Comparison of ENCODE assay signal across 24 mouse cellular contexts in genomic region chr5:111644142-111644541, GRCm38 (mm10).
DNase-seq lines count a peak whose midpoint lies in the region; ATAC-seq lines count a peak whose summit lies in the region.
"Had no signal": no experiment of that assay in that cellular context is flagged by ENCODE, and none has a peak within 500 bp of the region (broad histone marks: within the 10 kb centered on the region; RNA-seq: fewer than 3 reads in every experiment).

No protein-coding gene starts in this region.

- no peak overlapping the region for H3K9ac ChIP-seq in lung, embryonic 15.5 days
- no peak overlapping the region for H3K9ac ChIP-seq in forebrain, embryonic 15.5 days (replicated peaks)
- H3K9ac ChIP-seq: heart, embryonic 13.5 days; hindbrain, embryonic 12.5 days; neural tube, embryonic 13.5 days had no signal

- no peak overlapping the region for H3K4me3 ChIP-seq in lung, embryonic 15.5 days
- H3K4me3 ChIP-seq in embryonic facial prominence, embryonic 10.5 days = no peak overlapping the region
- no peak overlapping the region for H3K4me3 ChIP-seq in forebrain, embryonic 15.5 days
- H3K4me3 ChIP-seq: heart, adult 2 months; heart, embryonic 13.5 days; hindbrain, embryonic 12.5 days; myocyte; neural tube, embryonic 13.5 days had no signal

- WGBS in lung, embryonic 15.5 days = 80% methylated on average over 2 of the region's 2 CpGs
- WGBS in embryonic facial prominence, embryonic 10.5 days = 93% methylated on average over 2 of the region's 2 CpGs
- WGBS in forebrain, embryonic 15.5 days = 98% methylated on average over 2 of the region's 2 CpGs

- H3K4me2 ChIP-seq in lung, embryonic 15.5 days = no peak overlapping the region
- H3K4me2 ChIP-seq in forebrain, embryonic 15.5 days (replicated peaks) = no peak overlapping the region
- H3K4me2 ChIP-seq: heart, embryonic 13.5 days; hindbrain, embryonic 12.5 days; neural tube, embryonic 13.5 days had no signal

- H3K9me3 ChIP-seq in lung, embryonic 15.5 days = no peaks in the 10 kb centered on the region
- H3K9me3 ChIP-seq in embryonic facial prominence, embryonic 10.5 days = no peaks in the 10 kb centered on the region
- no peaks in the 10 kb centered on the region for H3K9me3 ChIP-seq in forebrain, embryonic 15.5 days
- H3K9me3 ChIP-seq: hindbrain, embryonic 12.5 days had no signal

- peaks cover 36% of the 10 kb centered on the region for H3K4me1 ChIP-seq in lung, embryonic 15.5 days
- H3K4me1 ChIP-seq in embryonic facial prominence, embryonic 10.5 days = peaks cover 51% of the 10 kb centered on the region
- peaks cover 44% of the 10 kb centered on the region for H3K4me1 ChIP-seq in forebrain, embryonic 15.5 days

- H3K27me3 ChIP-seq in lung, embryonic 15.5 days = peaks cover 2% of the 10 kb centered on the region; the same call in 1 of the 2 replicates
- peaks cover 11% of the 10 kb centered on the region for H3K27me3 ChIP-seq in embryonic facial prominence, embryonic 10.5 days (replicated peaks; ENCODE audit: low read depth, poor library complexity, severe bottlenecking)
- H3K27me3 ChIP-seq in forebrain, embryonic 15.5 days = no peaks in the 10 kb centered on the region
- H3K27me3 ChIP-seq: hindbrain, embryonic 12.5 days; neural tube, embryonic 13.5 days had no signal

- no peak for DNase-seq in lung, postnatal 4 days
- peak; percentile 78 for DNase-seq in R1 (ENCODE audit: low read depth, low spot score)
- no peak for DNase-seq in embryonic facial prominence, embryonic 10.5 days (ENCODE audit: low spot score)
- DNase-seq in adrenal gland, postnatal 14 days = no peak
- DNase-seq in adrenal gland, adult (ENCODE audit: inconsistent age in 2 of 2, low spot score in 1 of 2) = no peak
- DNase-seq: adrenal gland, adult 2 months; cerebellum, adult 11-12 months; cerebellum, postnatal 10 days; gastrocnemius, postnatal 36 days; heart, adult 2 months; heart, postnatal 14 days; kidney, adult 2 months; lung, postnatal 14 days; midbrain, embryonic 14.5 days; thymus, adult 18-20 months; thymus, postnatal 36 days had no signal

- ATAC-seq in lung, embryonic 15.5 days (ENCODE audit: borderline replicate concordance, extremely low read depth, low FRiP score, low TSS enrichment) = no peak
- ATAC-seq in forebrain, embryonic 15.5 days (replicated peaks) = 0 out of 2 replicates have a peak, but pooled peaks have one; percentile 24
- ATAC-seq: inflammation-experienced regulatory T-cells, adult 6 months had no signal

- H3K27ac ChIP-seq in lung, embryonic 15.5 days = 0 out of 2 replicates have a peak overlapping the region, but pooled peaks have one; percentile 17
- peak overlapping the region; percentile 5 for H3K27ac ChIP-seq in embryonic facial prominence, embryonic 10.5 days (replicated peaks)
- no peak overlapping the region for H3K27ac ChIP-seq in forebrain, embryonic 15.5 days (replicated peaks)
- H3K27ac ChIP-seq: heart, adult 2 months; heart, embryonic 13.5 days; hindbrain, embryonic 12.5 days; kidney, postnatal 0 days; neural tube, embryonic 13.5 days had no signal

- no peaks in the 10 kb centered on the region for H3K36me3 ChIP-seq in lung, embryonic 15.5 days
- H3K36me3 ChIP-seq in embryonic facial prominence, embryonic 10.5 days (replicated peaks) = no peaks in the 10 kb centered on the region
- H3K36me3 ChIP-seq in forebrain, embryonic 15.5 days = no peaks in the 10 kb centered on the region
- H3K36me3 ChIP-seq: heart, embryonic 13.5 days; hindbrain, embryonic 12.5 days; neural tube, embryonic 13.5 days had no signal
